Mouse (Mus musculus) limb, embryonic 14.5 days (tissue): ENCODE data around the gene Moap1. TPM values are rescaled to one million over a fixed set of nuclear protein-coding genes. Genes with fewer than 3 reads are reported as not detected.

ENCODE experiments used
- ATAC-seq: fragments of 200-750 bp; cut with Nextera tagmentation; 2 replicates; pipeline ENCODE4 v1.8.0; 2017; ENCODE audit warnings: low read depth, moderate number of reproducible peaks, moderate TSS enrichment; ENCODE audit not compliant: low FRiP score
- DNase-seq: peaks from one replicate; pipeline ENCODE4 v3.0.0-alpha.2; 2015; ENCODE audit warnings: low spot score
- H3K27ac ChIP-seq: fragments of 300-500 bp; sonication (generic); replicated peaks from 2 replicates; pipeline ENCODE4 v1.5.1; 2014; ENCODE audit warnings: low read depth, mild to moderate bottlenecking, low read length, moderate library complexity, mixed read lengths
- H3K27me3 ChIP-seq: fragments of 300-500 bp; sonication (generic); 2 replicates; pipeline ENCODE4 v1.6.1; 2014; ENCODE audit warnings: low read length, mixed read lengths; ENCODE audit not compliant: control insufficient read depth, insufficient read depth
- H3K36me3 ChIP-seq: fragments of 300-500 bp; sonication (generic); 2 replicates; pipeline ENCODE4 v1.6.1; 2014; ENCODE audit warnings: mild to moderate bottlenecking, low read length, moderate library complexity, mixed read lengths; ENCODE audit not compliant: control insufficient read depth, insufficient read depth
- H3K4me1 ChIP-seq: fragments of 300-500 bp; sonication (generic); 2 replicates; pipeline ENCODE4 v1.6.1; 2014; ENCODE audit warnings: antibody characterized with exemption, low read length, mixed read lengths; ENCODE audit not compliant: control insufficient read depth, insufficient read depth
- H3K4me2 ChIP-seq: fragments of 300-500 bp; sonication (generic); replicated peaks from 2 replicates; pipeline ENCODE4 v1.6.1; 2014; ENCODE audit warnings: low read depth, mild to moderate bottlenecking, low read length, moderate library complexity; ENCODE audit not compliant: severe bottlenecking
- H3K4me3 ChIP-seq: fragments of 300-500 bp; sonication (generic); replicated peaks from 2 replicates; pipeline ENCODE4 v1.5.1; 2014; ENCODE audit warnings: low read length
- H3K9ac ChIP-seq: fragments of 300-500 bp; sonication (generic); 2 replicates; pipeline ENCODE4 v1.6.1; 2014; ENCODE audit warnings: mild to moderate bottlenecking, low read depth, low read length, moderate library complexity; ENCODE audit not compliant: severe bottlenecking
- H3K9me3 ChIP-seq: fragments of 300-500 bp; sonication (generic); 2 replicates; pipeline ENCODE4 v1.6.1; 2016; ENCODE audit warnings: low read length; ENCODE audit not compliant: control insufficient read depth
- POLR2A ChIP-seq: fragments of 200-500 bp; IDR thresholded peaks from 2 replicates; pipeline ENCODE4 v1.8.0; 2012; ENCODE audit warnings: inconsistent platforms, mild to moderate bottlenecking, moderate library complexity, borderline replicate concordance; ENCODE audit not compliant: insufficient read depth, insufficient read length; ENCODE audit errors: extremely low read depth
- WGBS: fragments of 180-500 bp; shearing (Covaris S2); extraction: QIAGEN DNeasy Blood & Tissue Kit; methylation state at CpG from one replicate; pipeline ENCODE4 v1.1.7; 2014; 5-methylcytosine and 5-hydroxymethylcytosine counted together
- polyA plus RNA-seq, 2 experiments: library from polyadenylated mRNA; depleted of rRNA in 1 of 2; stranded (reverse) in 1 of 2; unstranded in 1 of 2; fragments of >200 nt; fragmentation: Nextera tagmentation in 1 of 2; extraction: Ambion mirVana in 1 of 2; gene quantifications; 2 replicates each; pipeline versions ENCODE4 v1.2.1 to v1.2.3; 2012 to 2014

Moap1 gene
- polyA plus RNA-seq, 2 experiments: 2.2 to 17.6 TPM

DNA sequence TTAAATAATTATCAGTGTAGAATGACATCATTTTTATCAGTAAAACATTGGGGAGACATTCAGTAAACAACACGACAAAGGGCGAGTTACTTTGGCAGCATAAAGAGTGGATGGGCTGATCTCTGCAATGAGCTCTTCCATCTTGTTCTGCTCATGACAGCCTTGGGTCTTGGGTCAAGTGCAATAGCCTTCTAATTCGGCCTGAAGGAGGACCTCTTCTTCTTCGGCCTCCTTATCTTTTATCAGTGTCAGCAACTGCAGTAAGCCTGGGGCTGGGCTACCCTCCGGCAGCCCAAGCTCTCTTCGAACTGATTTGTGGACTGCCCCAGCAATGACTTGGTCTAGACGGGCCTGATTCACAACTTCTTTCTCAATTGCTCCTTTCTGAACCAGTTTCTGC, 1.4 kb downstream of the Moap1 start:
- 86% methylated on average over 7 of the region's 7 CpGs for WGBS
- TF ChIP-seq POLR2A: no peak

DNA sequence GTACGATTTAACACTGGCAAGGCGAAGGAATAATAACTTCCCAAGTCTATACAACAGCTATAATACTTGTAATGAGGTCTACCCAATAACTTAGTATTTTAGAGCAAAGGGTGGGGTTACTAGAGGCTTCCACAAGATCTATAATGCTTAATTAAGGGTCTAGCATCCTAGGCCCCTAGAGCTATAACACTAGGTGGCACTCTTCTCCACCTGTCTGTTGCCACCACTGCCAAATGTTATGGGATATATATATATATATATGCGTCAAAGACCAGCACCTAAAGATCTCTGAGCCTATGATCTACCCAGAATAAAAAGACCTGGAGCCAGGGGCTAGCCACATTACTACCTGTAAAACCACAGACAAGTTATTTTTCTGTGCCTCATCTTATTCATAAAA, 3.2 kb downstream of the Moap1 start:
- DNase-seq (peak; percentile 28), ATAC-seq (no peak)
- no peak overlapping the region for H3K4me3 ChIP-seq
- H3K4me2 ChIP-seq: no peak overlapping the region
- H3K9ac ChIP-seq: no peak overlapping the region
- peaks cover 15% of the 10 kb centered on the region; the same call in 1 of the 2 replicates for H3K4me1 ChIP-seq
- no peaks in the 10 kb centered on the region for H3K9me3 ChIP-seq
- no peak for TF ChIP-seq POLR2A
- 42% methylated on average over 3 of the region's 3 CpGs for WGBS
- H3K36me3 ChIP-seq: 0 out of 2 replicates have a peak, but pooled peaks cover 4% of the 10 kb centered on the region
- no peaks in the 10 kb centered on the region for H3K27me3 ChIP-seq
- no peak overlapping the region for H3K27ac ChIP-seq

More for the DNA sequence above, 1.4 kb downstream of the Moap1 start:
- ATAC-seq: no peak
- Histone ChIP-seq H3K4me3 (no peak overlapping the region), H3K36me3 (peaks cover 8% of the 10 kb centered on the region; the same call in 1 of the 2 replicates), H3K27ac (no peak overlapping the region), H3K4me1 (peaks cover 15% of the 10 kb centered on the region; the same call in 1 of the 2 replicates), H3K4me2 (no peak overlapping the region), H3K27me3 (no peaks in the 10 kb centered on the region), H3K9me3 (no peaks in the 10 kb centered on the region), H3K9ac (no peak overlapping the region)
- DNase-seq: no peak

DNA sequence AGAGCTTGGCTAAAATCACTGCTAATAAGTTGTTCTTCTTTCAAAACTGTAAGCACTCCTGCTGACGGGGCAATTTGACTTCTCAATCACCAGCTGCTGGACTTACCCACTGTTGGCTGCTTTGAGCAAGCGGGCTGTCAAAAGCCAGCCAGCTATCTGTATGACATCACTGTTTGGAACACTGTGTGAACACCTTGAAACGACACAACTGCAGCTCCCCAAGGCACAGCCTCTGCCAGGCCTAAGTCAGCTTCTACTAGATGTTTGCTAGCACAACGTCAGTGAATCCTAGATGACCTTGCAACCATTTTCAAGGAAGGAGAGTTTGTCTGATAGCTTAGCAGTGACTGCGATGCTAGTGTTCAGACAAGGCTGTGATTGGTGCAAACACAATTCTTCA, 4.4 kb downstream of the Moap1 start:
- H3K9ac ChIP-seq: no peak overlapping the region
- ATAC-seq (no peak), DNase-seq (no peak)
- no peak overlapping the region for H3K27ac ChIP-seq
- no peaks in the 10 kb centered on the region for H3K27me3 ChIP-seq
- H3K4me2 ChIP-seq: no peak overlapping the region
- no peak for TF ChIP-seq POLR2A
- H3K4me1 ChIP-seq: peaks cover 6% of the 10 kb centered on the region; the same call in 1 of the 2 replicates
- 0 out of 2 replicates have a peak, but pooled peaks cover 4% of the 10 kb centered on the region for H3K36me3 ChIP-seq
- WGBS: 76% methylated on average over 5 of the region's 5 CpGs
- H3K4me3 ChIP-seq: no peak overlapping the region
- H3K9me3 ChIP-seq: no peaks in the 10 kb centered on the region

GRCm38 (mm10) chr12:102733381-102733780, 10.1 kb downstream of the Moap1 start:
- TF ChIP-seq POLR2A: no peak
- peaks cover 16% of the 10 kb centered on the region for H3K4me1 ChIP-seq
- WGBS: 15% methylated on average over 4 of the region's 5 CpGs
- H3K36me3 ChIP-seq: no peaks in the 10 kb centered on the region
- H3K9me3 ChIP-seq: no peaks in the 10 kb centered on the region
- ATAC-seq: no peak
- no peak overlapping the region for H3K4me3 ChIP-seq
- no peak overlapping the region for H3K27ac ChIP-seq
- no peaks in the 10 kb centered on the region for H3K27me3 ChIP-seq
- H3K4me2 ChIP-seq: no peak overlapping the region
- DNase-seq: peak; percentile 69
- no peak overlapping the region for H3K9ac ChIP-seq

DNA sequence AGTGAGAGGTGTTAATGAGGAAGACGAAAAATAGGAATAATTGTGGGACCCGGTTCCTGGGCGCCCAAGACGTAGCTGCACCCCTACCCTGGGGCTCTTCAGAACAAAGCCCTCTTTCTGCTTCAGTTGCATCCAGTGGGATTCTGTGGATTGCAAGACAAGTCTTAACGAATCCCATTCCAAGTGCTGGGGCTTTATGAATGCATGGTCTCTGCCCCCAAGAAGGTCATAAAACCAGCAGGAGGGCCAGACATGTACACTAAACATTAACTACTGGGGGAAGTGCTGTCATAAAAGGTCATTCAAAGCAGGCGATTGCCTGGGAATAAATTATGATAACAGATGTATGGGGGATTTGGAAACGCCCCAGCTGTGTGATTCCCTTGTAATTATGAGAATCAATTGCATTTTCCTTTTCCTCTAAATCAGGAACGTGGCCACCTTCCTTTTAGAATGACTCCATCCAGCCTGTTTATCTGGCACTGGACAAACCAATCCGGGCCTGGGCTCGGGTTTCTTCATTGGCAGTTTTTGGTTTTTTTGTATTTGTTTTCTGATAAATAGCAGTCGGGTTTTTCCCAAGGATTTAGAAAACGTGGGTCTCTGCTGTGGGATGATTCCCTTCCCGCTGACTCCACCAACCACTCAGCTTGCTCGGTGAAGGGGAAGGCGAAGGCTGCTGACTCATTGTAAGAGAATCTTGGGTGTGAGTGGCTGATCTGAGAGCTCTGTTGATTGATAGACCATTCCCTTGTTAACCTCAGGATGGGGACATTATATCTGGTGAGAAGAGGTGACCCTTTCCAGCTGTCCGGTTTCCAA, 12.5 kb downstream of the Moap1 start:
- WGBS: 14% methylated on average over 16 of the region's 16 CpGs
- 0 out of 2 replicates have a peak, but pooled peaks have one; percentile 2 for TF ChIP-seq POLR2A
- Histone ChIP-seq H3K9me3 (no peaks in the 10 kb centered on the region), H3K4me1 (peaks cover 16% of the 10 kb centered on the region), H3K4me2 (peak overlapping the region; percentile 51), H3K27me3 (no peaks in the 10 kb centered on the region), H3K9ac (no peak overlapping the region), H3K36me3 (no peaks in the 10 kb centered on the region), H3K27ac (peak overlapping the region; percentile 86), H3K4me3 (peak overlapping the region; percentile 16; the same call in 1 of the 2 replicates)
- DNase-seq (peak; percentile 25), ATAC-seq (peak; percentile 64)
